ENCODE assay signal across 8 mouse cellular contexts in the genomic region with DNA sequence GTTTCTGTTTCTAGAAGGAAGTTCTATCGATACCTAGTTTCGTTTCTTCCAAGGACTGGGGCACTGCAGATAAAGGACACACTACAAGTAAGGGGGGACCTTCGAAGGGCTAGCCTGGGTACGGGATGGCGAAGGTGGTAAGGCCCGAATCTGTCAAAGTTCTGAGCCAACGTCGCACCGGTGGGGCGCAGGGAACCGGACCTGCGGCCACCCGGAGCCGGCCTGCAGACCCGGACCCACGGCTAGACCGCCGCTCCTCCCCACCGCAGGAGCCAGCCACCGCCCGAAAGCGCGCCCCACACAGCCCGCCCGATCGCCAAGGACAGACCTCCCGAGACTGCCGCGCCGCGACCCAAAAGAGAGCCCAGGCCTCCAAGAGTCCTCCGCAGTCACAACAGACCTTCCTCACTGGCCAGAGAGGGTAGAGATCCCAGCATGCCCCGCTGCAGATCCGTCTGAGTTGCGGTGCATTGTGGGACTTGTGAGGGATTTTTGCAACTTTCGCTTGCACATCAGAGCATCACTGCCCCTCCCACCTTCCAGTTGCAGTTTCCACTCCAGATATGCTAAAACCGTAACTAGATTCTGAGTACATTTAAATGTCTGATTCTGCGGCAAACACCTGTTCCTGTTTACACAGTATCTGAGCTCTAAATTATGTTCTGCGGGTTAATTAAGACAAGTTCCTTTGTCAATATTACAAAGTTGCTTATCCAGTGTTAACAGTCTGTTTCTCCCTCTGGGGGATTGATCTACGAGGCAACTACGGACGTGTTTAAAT. TPM values are rescaled to one million over a fixed set of nuclear protein-coding genes. Genes with fewer than 3 reads are reported as not detected.
DNase-seq lines count a peak whose midpoint lies in the region; ATAC-seq and TF ChIP-seq lines count a peak whose summit lies in the region.

Gene Zup1, minus strand, starts transcription at position 467 of the 781 bp plus-strand sequence.

- H3K27ac ChIP-seq in ES-Bruce4 (ENCODE audit: insufficient read depth, low read length): no peak within 1 kb of the TSS
- H3K27ac ChIP-seq in forebrain, embryonic 13.5 days: peak within 1 kb of the TSS; percentile 69; the same call in 1 of the 2 replicates
- H3K27ac ChIP-seq in liver, postnatal 0 days (ENCODE audit: low read depth): peak within 1 kb of the TSS; percentile 89
- 0 out of 2 replicates have a peak within 1 kb of the TSS, but pooled peaks have one; percentile 29 for H3K27ac ChIP-seq in neural tube, embryonic 14.5 days (ENCODE audit: low read depth, low read length)

- no peaks in the 10 kb centered on the region for H3K27me3 ChIP-seq in ES-Bruce4 (ENCODE audit: control insufficient read depth, insufficient read depth, low read length, poor library complexity, severe bottlenecking)
- H3K27me3 ChIP-seq in forebrain, embryonic 13.5 days: no peaks in the 10 kb centered on the region
- H3K27me3 ChIP-seq in liver, postnatal 0 days (ENCODE audit: insufficient read depth, low read length): no peaks in the 10 kb centered on the region
- no peaks in the 10 kb centered on the region for H3K27me3 ChIP-seq in neural tube, embryonic 14.5 days (ENCODE audit: control insufficient read depth, insufficient read depth, low read length)

- TF ChIP-seq EP300 in ES-Bruce4 (IDR thresholded peaks at IDR 0.05; ENCODE audit: insufficient read depth, low read depth, low read length): no peak
- TF ChIP-seq EP300 in liver, postnatal 0 days (IDR thresholded peaks at IDR 0.05; ENCODE audit: low read depth): no peak

- WGBS in forebrain, embryonic 13.5 days: 3% methylated on average over 42 of the region's 42 CpGs
- under 1% methylated on average over 42 of the region's 42 CpGs for WGBS in large intestine, adult 2 months
- 3% methylated on average over 42 of the region's 42 CpGs for WGBS in liver, postnatal 0 days (ENCODE audit: insufficient replicate concordance)
- WGBS in neural tube, embryonic 14.5 days: 4% methylated on average over 42 of the region's 42 CpGs

- ATAC-seq in cerebellum, adult (ENCODE audit: insufficient number of reproducible peaks, low FRiP score, low TSS enrichment): peak; percentile 98
- ATAC-seq in forebrain, embryonic 13.5 days: peak; percentile 97
- peak; percentile 98 for ATAC-seq in liver, postnatal 0 days
- peak; percentile 98 for ATAC-seq in neural tube, embryonic 14.5 days (ENCODE audit: low read depth)

- TF ChIP-seq CTCF in ES-Bruce4 (IDR thresholded peaks at IDR 0.05; ENCODE audit: low read depth, low read length): no peak
- TF ChIP-seq CTCF in liver, postnatal 0 days (IDR thresholded peaks at IDR 0.05; ENCODE audit: low read depth): no peak

- H3K36me3 ChIP-seq in ES-Bruce4 (ENCODE audit: control insufficient read depth, insufficient read depth, low read length, poor library complexity, severe bottlenecking): peaks cover 7% of the 10 kb centered on the region; the same call in 1 of the 2 replicates
- peaks cover 12% of the 10 kb centered on the region; the same call in 1 of the 2 replicates for H3K36me3 ChIP-seq in forebrain, embryonic 13.5 days (ENCODE audit: poor library complexity, severe bottlenecking)
- peaks cover 19% of the 10 kb centered on the region for H3K36me3 ChIP-seq in liver, postnatal 0 days (replicated peaks; ENCODE audit: insufficient read depth, low read length)
- 0 out of 2 replicates have a peak, but pooled peaks cover 4% of the 10 kb centered on the region for H3K36me3 ChIP-seq in neural tube, embryonic 14.5 days (ENCODE audit: control insufficient read depth, insufficient read depth, low read length)

- peak; percentile 91 to 92 for DNase-seq in heart, postnatal 10 days
- peak; percentile 62 for DNase-seq in large intestine, adult 2 months (ENCODE audit: low read depth, low spot score)
- DNase-seq in liver, postnatal 0 days: peak; percentile 87
- peak; percentile 88 for DNase-seq in testis, postnatal 10 days (ENCODE audit: low spot score)

- no peak for TF ChIP-seq POLR2A in ES-Bruce4 (IDR thresholded peaks at IDR 0.05; ENCODE audit: insufficient read depth, low read length)

- peak within 1 kb of the TSS; percentile 68 for H3K4me2 ChIP-seq in forebrain, embryonic 13.5 days
- H3K4me2 ChIP-seq in liver, postnatal 0 days (ENCODE audit: low read depth, low read length): peak within 1 kb of the TSS; percentile 70
- H3K4me2 ChIP-seq in neural tube, embryonic 14.5 days (ENCODE audit: low read depth, low read length): peak within 1 kb of the TSS; percentile 65

- peak within 1 kb of the TSS; percentile 96 for H3K4me3 ChIP-seq in ES-Bruce4 (ENCODE audit: low read depth, low read length)
- peak within 1 kb of the TSS; percentile 90 for H3K4me3 ChIP-seq in forebrain, embryonic 13.5 days
- H3K4me3 ChIP-seq in liver, postnatal 0 days (ENCODE audit: low read depth, low read length): peak within 1 kb of the TSS; percentile 78
- peak within 1 kb of the TSS; percentile 56 for H3K4me3 ChIP-seq in neural tube, embryonic 14.5 days (ENCODE audit: low read depth, low read length)

- no peaks in the 10 kb centered on the region for H3K4me1 ChIP-seq in ES-Bruce4 (ENCODE audit: control insufficient read depth, insufficient read depth, low read length)
- H3K4me1 ChIP-seq in forebrain, embryonic 13.5 days: peaks cover 22% of the 10 kb centered on the region
- H3K4me1 ChIP-seq in liver, postnatal 0 days (ENCODE audit: insufficient read depth): peaks cover 4% of the 10 kb centered on the region; the same call in 1 of the 2 replicates
- H3K4me1 ChIP-seq in neural tube, embryonic 14.5 days (ENCODE audit: control insufficient read depth, insufficient read depth, low read length): peaks cover 10% of the 10 kb centered on the region; the same call in 1 of the 2 replicates

- peak within 1 kb of the TSS; percentile 85 for H3K9ac ChIP-seq in ES-Bruce4 (ENCODE audit: low read depth, poor library complexity, severe bottlenecking)
- peak within 1 kb of the TSS; percentile 96 for H3K9ac ChIP-seq in forebrain, embryonic 13.5 days
- H3K9ac ChIP-seq in liver, postnatal 0 days (replicated peaks): peak within 1 kb of the TSS; percentile 96
- H3K9ac ChIP-seq in neural tube, embryonic 14.5 days (replicated peaks; ENCODE audit: low read depth, low read length): peak within 1 kb of the TSS; percentile 76

- H3K9me3 ChIP-seq in ES-Bruce4 (replicated peaks; ENCODE audit: control insufficient read depth, insufficient read depth, low read length, poor library complexity, severe bottlenecking): no peaks in the 10 kb centered on the region
- H3K9me3 ChIP-seq in forebrain, embryonic 13.5 days (replicated peaks): no peaks in the 10 kb centered on the region
- H3K9me3 ChIP-seq in liver, postnatal 0 days (ENCODE audit: low read length): no peaks in the 10 kb centered on the region
- H3K9me3 ChIP-seq in neural tube, embryonic 14.5 days (ENCODE audit: control insufficient read depth, low read length): no peaks in the 10 kb centered on the region

- intact Hi-C loops in heart, postnatal 10 days (cut with DNase I): no loop called here

RNA-seq across cellular contexts. Expression of gene Zup1, which starts in this region (rescaled TPM):
- polyA plus RNA-seq in ES-Bruce4 (2011; ENCODE audit: insufficient read depth, insufficient read length, low read depth, missing spikeins): 21.6 and 22.9 TPM in 2 replicates
- polyA plus RNA-seq in forebrain, embryonic 13.5 days (2015; fragmentation: Nextera tagmentation; extraction: Ambion mirVana): 25.1 and 27.5 TPM in 2 replicates
- total RNA-seq in heart, postnatal 10 days (2021): 1 to 10 TPM; 9.1 to 9.2 TPM
- 4.1 and 5.7 TPM in 2 replicates for polyA plus RNA-seq in large intestine, adult 2 months (2012; rRNA removed)
- polyA plus RNA-seq in liver, postnatal 0 days (2015; fragmentation: Nextera tagmentation; extraction: Ambion mirVana): 7.0 and 7.1 TPM in 2 replicates
- 24.3 and 25.8 TPM in 2 replicates for polyA plus RNA-seq in neural tube, embryonic 14.5 days (2014; fragmentation: Nextera tagmentation; extraction: Ambion mirVana)
